Comparison of ENCODE assay signal across 8 mouse cellular contexts in genomic region chr5:115506454-115507201, GRCm38 (mm10). TPM values are rescaled to one million over a fixed set of nuclear protein-coding genes. Genes with fewer than 3 reads are reported as not detected.
DNase-seq lines count a peak whose midpoint lies in the region; ATAC-seq and TF ChIP-seq lines count a peak whose summit lies in the region.

Gene Pxn (plus strand): TSS chr5:115506676.

- H3K79me2 ChIP-seq in macrophage (ENCODE audit: inconsistent target): peaks cover 49% of the 10 kb centered on the region

- under 1% methylated on average over 61 of the region's 74 CpGs for WGBS in macrophage (ENCODE audit: missing documents)

- peak; percentile 82 for ATAC-seq in activated CD4-positive, CD25-positive, alpha-beta regulatory T cell, adult 4 months

- H3K27ac ChIP-seq in cortical plate, adult 2 months (ENCODE audit: insufficient read depth, low read length): peak within 1 kb of the TSS; percentile 76
- H3K27ac ChIP-seq in left cerebral cortex, adult 2 months: peak within 1 kb of the TSS; percentile 89
- peak within 1 kb of the TSS; percentile 61 for H3K27ac ChIP-seq in macrophage

- peak within 1 kb of the TSS; percentile 64 for H3K4me3 ChIP-seq in cortical plate, adult 2 months (ENCODE audit: insufficient read depth, low read length)
- peak within 1 kb of the TSS; percentile 100 for H3K4me3 ChIP-seq in left cerebral cortex, adult 2 months
- peak within 1 kb of the TSS; percentile 76 for H3K4me3 ChIP-seq in macrophage (ENCODE audit: inconsistent target)

- intact Hi-C loops in left cerebral cortex, adult 2 months (cut with DNase I): loop anchor here (1.0 to 5.0 kb wide), 2 partner anchors 32 to 51 kb away; partner anchors contain the start of gene Rplp0

- TF ChIP-seq POLR2A in cortical plate, adult 2 months (IDR thresholded peaks at IDR 0.05; ENCODE audit: extremely low read depth, insufficient read depth, low read length): peak; percentile 47; the same call in 1 of the 2 replicates

- peak; percentile 98 for DNase-seq in gastrocnemius, postnatal 10 days
- peak; percentile 66 for DNase-seq in hindlimb bud, embryonic 11.5 days (ENCODE audit: extremely low spot score, low read depth, low spot score)
- DNase-seq in left cerebral cortex, adult 2 months (ENCODE audit: extremely low spot score in 1 of 2, low spot score in 2 of 2): peak; percentile 88 to 91
- peak; percentile 92 for DNase-seq in retina, postnatal 7 days (ENCODE audit: low read depth, low spot score)
- DNase-seq in urinary bladder, adult 2 months (ENCODE audit: low spot score): peak; percentile 99

- peaks cover 1% of the 10 kb centered on the region; the same call in 1 of the 2 replicates for H3K4me1 ChIP-seq in cortical plate, adult 2 months (ENCODE audit: control insufficient read depth, insufficient read depth, low read length)

- TF ChIP-seq CTCF in cortical plate, adult 2 months (IDR thresholded peaks at IDR 0.05; ENCODE audit: extremely low read depth, insufficient read depth, low read length): peak; percentile 66
- TF ChIP-seq CTCF in left cerebral cortex, adult 2 months (IDR thresholded peaks at IDR 0.05): peak; percentile 88

- H3K36me3 ChIP-seq in macrophage (ENCODE audit: inconsistent target): no peaks in the 10 kb centered on the region

RNA-seq across cellular contexts. Expression of gene Pxn, which starts in this region (rescaled TPM):
- polyA plus RNA-seq in activated CD4-positive, CD25-positive, alpha-beta regulatory T cell, adult 4 months (2017; shearing (Covaris generic)): 10 to 100 TPM; 14.5 to 21.0 TPM
- 41.6 and 45.3 TPM in 2 replicates for polyA plus RNA-seq in cortical plate, adult 2 months (2012; rRNA removed)
- total RNA-seq in gastrocnemius, postnatal 10 days (2021): 100 to 1,000 TPM; 107 to 130 TPM
- total RNA-seq in left cerebral cortex, adult 2 months (2021): 10 to 100 TPM; 22.8 to 25.7 TPM
- 100 to 1,000 TPM; 147 to 750 (median 196) TPM for total RNA-seq in macrophage (2018; cell fraction: chromatin; rRNA removed)
- 100 to 1,000 TPM in 5 of 26 experiments, 10 to 100 TPM in 21; 72.4 to 157 (median 88.1) TPM for total RNA-seq in macrophage (2018; cell fraction: cytosol; rRNA removed)
- 100 to 1,000 TPM; 108 to 337 (median 136) TPM for total RNA-seq in macrophage (2018; cell fraction: nucleus; rRNA removed)
- 48.5 to 74.5 TPM (median 67.7 TPM) in 3 replicates for polyA plus RNA-seq in macrophage (2018)
- 68.7 and 73.4 TPM in 2 replicates for polyA plus RNA-seq in urinary bladder, adult 2 months (2012; rRNA removed)

Comparison
In these comparisons a context has a peak if more than half of its experiments do, and no peak if none do; other contexts are left out.
1. Peak in every context shown above with its lines: DNase-seq, ATAC-seq, H3K4me3 ChIP-seq and H3K27ac ChIP-seq.
2. RNA of gene Pxn (total RNA-seq): 107 to 130 TPM in gastrocnemius, postnatal 10 days; 22.8 to 25.7 TPM in left cerebral cortex, adult 2 months; every median in the first group is over 4 times any median in the second.